Mouse (Mus musculus) right cerebral cortex, adult 18-20 months (tissue): Measurements from ENCODE around the gene Plekhj1.
A peak's percentile ranks its signal among the peaks of the same experiment; 100 is the strongest.

ENCODE experiments used
- DNase-seq: peaks from one replicate; pipeline ENCODE4 v3.0.0; 2022; ENCODE audit warnings: mixed read lengths

Gene Plekhj1

GRCm38 (mm10) chr10:80776358-80776869, 22.0 kb downstream of the Plekhj1 start:
- no peak for DNase-seq

- DNase-seq: no peak
Measured at GRCm38 (mm10) chr10:80775731-80776130, 22.7 kb downstream of the Plekhj1 start.

- DNase-seq: no peak
Measured at GRCm38 (mm10) chr10:80774981-80775380, 23.4 kb downstream of the Plekhj1 start.

- peak; percentile 93 for DNase-seq
Measured at GRCm38 (mm10) chr10:80774549-80774948, 23.9 kb downstream of the Plekhj1 start.

GRCm38 (mm10) chr10:80773816-80774215, 24.6 kb downstream of the Plekhj1 start:
- no peak for DNase-seq

- DNase-seq: no peak
Measured at GRCm38 (mm10) chr10:80768365-80768764, 30.1 kb downstream of the Plekhj1 start.

GRCm38 (mm10) chr10:80766161-80766815, 32.1 kb downstream of the Plekhj1 start:
- DNase-seq: peak; percentile 30

GRCm38 (mm10) chr10:80765746-80766145, 32.7 kb downstream of the Plekhj1 start:
- DNase-seq: no peak

- no peak for DNase-seq
Measured at GRCm38 (mm10) chr10:80763502-80763901, 34.9 kb downstream of the Plekhj1 start.

GRCm38 (mm10) chr10:80761821-80762220, 36.6 kb downstream of the Plekhj1 start:
- no peak for DNase-seq

GRCm38 (mm10) chr10:80760596-80761524, 37.6 kb downstream of the Plekhj1 start:
- DNase-seq: no peak

GRCm38 (mm10) chr10:80758651-80759050, 39.8 kb downstream of the Plekhj1 start:
- DNase-seq: peak; percentile 64

GRCm38 (mm10) chr10:80757717-80758116, 40.7 kb downstream of the Plekhj1 start:
- DNase-seq: peak; percentile 77

GRCm38 (mm10) chr10:80756967-80757366, 41.5 kb downstream of the Plekhj1 start:
- DNase-seq: peak; percentile 74

GRCm38 (mm10) chr10:80756509-80756908, 41.9 kb downstream of the Plekhj1 start:
- DNase-seq: no peak

- DNase-seq: no peak
Measured at GRCm38 (mm10) chr10:80756099-80756498, 42.3 kb downstream of the Plekhj1 start.

GRCm38 (mm10) chr10:80755291-80756015, 43.0 kb downstream of the Plekhj1 start:
- no peak for DNase-seq

- peak; percentile 98 for DNase-seq
Measured at GRCm38 (mm10) chr10:80754594-80755290, 43.7 kb downstream of the Plekhj1 start, which contains the start of gene Dot1l. TSS of gene Dot1l (plus strand) at chr10:80755206.

- no peak for DNase-seq
Measured at GRCm38 (mm10) chr10:80752079-80752625, 46.3 kb downstream of the Plekhj1 start.

GRCm38 (mm10) chr10:80751188-80751832, 47.1 kb downstream of the Plekhj1 start:
- peak; percentile 82 for DNase-seq

- DNase-seq: no peak
Measured at GRCm38 (mm10) chr10:80748609-80749008, 49.8 kb downstream of the Plekhj1 start.
